Mouse (Mus musculus): ENCODE data around the gene Ywhag. TPM values are rescaled to one million over a fixed set of nuclear protein-coding genes. Genes with fewer than 3 reads are reported as not detected.

Gene Ywhag
- polyA plus RNA-seq, 1 experiment from 2014 or later, result 431 TPM

- H3K27ac ChIP-seq (ENCODE audit: low read depth, low read length), result peak overlapping the region; percentile 82
- H3K4me1 ChIP-seq (ENCODE audit: control insufficient read depth, insufficient read depth, low read length), result 0 out of 2 replicates have a peak, but pooled peaks cover 8% of the 10 kb centered on the region
- WGBS, result 7% methylated on average over 28 of the region's 28 CpGs
- H3K9ac ChIP-seq (replicated peaks; ENCODE audit: low read depth, low read length), result no peak overlapping the region
- H3K4me2 ChIP-seq (ENCODE audit: low read depth, low read length), result peak overlapping the region; percentile 39
- no peaks in the 10 kb centered on the region for H3K27me3 ChIP-seq (ENCODE audit: control insufficient read depth, insufficient read depth, low read length)
- H3K9me3 ChIP-seq (ENCODE audit: control insufficient read depth, low read length), result no peaks in the 10 kb centered on the region
- H3K4me3 ChIP-seq (ENCODE audit: low read depth, low read length), result peak overlapping the region; percentile 26
- peak; percentile 70 for ATAC-seq (ENCODE audit: low read depth)
- no peaks in the 10 kb centered on the region for H3K36me3 ChIP-seq (ENCODE audit: control insufficient read depth, insufficient read depth, low read length)
These were observed 23.0 kb upstream of the Ywhag start for GRCm38 (mm10) chr5:135957207-135957974.

GRCm38 (mm10) chr5:135956300-135957206, 22.1 kb upstream of the Ywhag start:
- H3K4me3 ChIP-seq (ENCODE audit: low read depth, low read length), result no peak overlapping the region
- H3K9me3 ChIP-seq (ENCODE audit: control insufficient read depth, low read length), result no peaks in the 10 kb centered on the region
- no peak for ATAC-seq (ENCODE audit: low read depth)
- H3K27me3 ChIP-seq (ENCODE audit: control insufficient read depth, insufficient read depth, low read length), result no peaks in the 10 kb centered on the region
- H3K4me1 ChIP-seq (ENCODE audit: control insufficient read depth, insufficient read depth, low read length), result 0 out of 2 replicates have a peak, but pooled peaks cover 5% of the 10 kb centered on the region
- H3K36me3 ChIP-seq (ENCODE audit: control insufficient read depth, insufficient read depth, low read length), result no peaks in the 10 kb centered on the region
- no peak overlapping the region for H3K9ac ChIP-seq (replicated peaks; ENCODE audit: low read depth, low read length)
- peak overlapping the region; percentile 82 for H3K27ac ChIP-seq (ENCODE audit: low read depth, low read length)
- 76% methylated on average over 9 of the region's 9 CpGs for WGBS
- peak overlapping the region; percentile 39; the same call in 1 of the 2 replicates for H3K4me2 ChIP-seq (ENCODE audit: low read depth, low read length)

- Histone ChIP-seq H3K4me3 (ENCODE audit: low read depth, low read length) (no peak overlapping the region), H3K9me3 (ENCODE audit: control insufficient read depth, low read length) (no peaks in the 10 kb centered on the region), H3K36me3 (ENCODE audit: control insufficient read depth, insufficient read depth, low read length) (no peaks in the 10 kb centered on the region), H3K4me1 (ENCODE audit: control insufficient read depth, insufficient read depth, low read length) (0 out of 2 replicates have a peak, but pooled peaks cover 5% of the 10 kb centered on the region), H3K27me3 (ENCODE audit: control insufficient read depth, insufficient read depth, low read length) (no peaks in the 10 kb centered on the region), H3K27ac (ENCODE audit: low read depth, low read length) (no peak overlapping the region), H3K4me2 (ENCODE audit: low read depth, low read length) (no peak overlapping the region), H3K9ac (replicated peaks; ENCODE audit: low read depth, low read length) (no peak overlapping the region)
- ATAC-seq (ENCODE audit: low read depth), result no peak
- 76% methylated on average over 2 of the region's 2 CpGs for WGBS
These were observed 18.4 kb upstream of the Ywhag start for GRCm38 (mm10) chr5:135952830-135953229.

- no peak overlapping the region for H3K9ac ChIP-seq (replicated peaks; ENCODE audit: low read depth, low read length)
- 0 out of 2 replicates have a peak, but pooled peaks cover under 1% of the 10 kb centered on the region for H3K4me1 ChIP-seq (ENCODE audit: control insufficient read depth, insufficient read depth, low read length)
- ATAC-seq (ENCODE audit: low read depth), result no peak
- no peak overlapping the region for H3K27ac ChIP-seq (ENCODE audit: low read depth, low read length)
- no peaks in the 10 kb centered on the region for H3K9me3 ChIP-seq (ENCODE audit: control insufficient read depth, low read length)
- WGBS, result 95% methylated on average over 2 of the region's 2 CpGs
- H3K36me3 ChIP-seq (ENCODE audit: control insufficient read depth, insufficient read depth, low read length), result no peaks in the 10 kb centered on the region
- no peak overlapping the region for H3K4me3 ChIP-seq (ENCODE audit: low read depth, low read length)
- no peak overlapping the region for H3K4me2 ChIP-seq (ENCODE audit: low read depth, low read length)
- no peaks in the 10 kb centered on the region for H3K27me3 ChIP-seq (ENCODE audit: control insufficient read depth, insufficient read depth, low read length)
These were observed 17.2 kb upstream of the Ywhag start for GRCm38 (mm10) chr5:135951660-135952059.

- no peak overlapping the region for H3K4me3 ChIP-seq (ENCODE audit: low read depth, low read length)
- no peaks in the 10 kb centered on the region for H3K36me3 ChIP-seq (ENCODE audit: control insufficient read depth, insufficient read depth, low read length)
- no peak overlapping the region for H3K9ac ChIP-seq (replicated peaks; ENCODE audit: low read depth, low read length)
- no peaks in the 10 kb centered on the region for H3K4me1 ChIP-seq (ENCODE audit: control insufficient read depth, insufficient read depth, low read length)
- 84% methylated on average over 11 of the region's 11 CpGs for WGBS
- no peaks in the 10 kb centered on the region for H3K9me3 ChIP-seq (ENCODE audit: control insufficient read depth, low read length)
- no peak for ATAC-seq (ENCODE audit: low read depth)
- no peak overlapping the region for H3K4me2 ChIP-seq (ENCODE audit: low read depth, low read length)
- H3K27me3 ChIP-seq (ENCODE audit: control insufficient read depth, insufficient read depth, low read length), result no peaks in the 10 kb centered on the region
- no peak overlapping the region for H3K27ac ChIP-seq (ENCODE audit: low read depth, low read length)
These were observed 16.4 kb upstream of the Ywhag start for GRCm38 (mm10) chr5:135950710-135951412.

- no peaks in the 10 kb centered on the region for H3K9me3 ChIP-seq (ENCODE audit: control insufficient read depth, low read length)
- no peak for ATAC-seq (ENCODE audit: low read depth)
- no peaks in the 10 kb centered on the region for H3K4me1 ChIP-seq (ENCODE audit: control insufficient read depth, insufficient read depth, low read length)
- H3K27me3 ChIP-seq (ENCODE audit: control insufficient read depth, insufficient read depth, low read length), result no peaks in the 10 kb centered on the region
- H3K27ac ChIP-seq (ENCODE audit: low read depth, low read length), result no peak overlapping the region
- H3K4me3 ChIP-seq (ENCODE audit: low read depth, low read length), result no peak overlapping the region
- no peak overlapping the region for H3K9ac ChIP-seq (replicated peaks; ENCODE audit: low read depth, low read length)
- H3K36me3 ChIP-seq (ENCODE audit: control insufficient read depth, insufficient read depth, low read length), result no peaks in the 10 kb centered on the region
- no peak overlapping the region for H3K4me2 ChIP-seq (ENCODE audit: low read depth, low read length)
- WGBS, result 78% methylated on average over 4 of the region's 5 CpGs
These were observed 12.2 kb upstream of the Ywhag start for GRCm38 (mm10) chr5:135946621-135947020.

GRCm38 (mm10) chr5:135945916-135946408, 11.5 kb upstream of the Ywhag start:
- no peak for ATAC-seq (ENCODE audit: low read depth)

GRCm38 (mm10) chr5:135942710-135943109, 8.3 kb upstream of the Ywhag start:
- no peak for ATAC-seq (ENCODE audit: low read depth)
- H3K9ac ChIP-seq (replicated peaks; ENCODE audit: low read depth, low read length), result no peak overlapping the region
- H3K9me3 ChIP-seq (ENCODE audit: control insufficient read depth, low read length), result no peaks in the 10 kb centered on the region
- no peaks in the 10 kb centered on the region for H3K36me3 ChIP-seq (ENCODE audit: control insufficient read depth, insufficient read depth, low read length)
- H3K4me1 ChIP-seq (ENCODE audit: control insufficient read depth, insufficient read depth, low read length), result no peaks in the 10 kb centered on the region
- no peak overlapping the region for H3K4me2 ChIP-seq (ENCODE audit: low read depth, low read length)
- 73% methylated on average over 6 of the region's 6 CpGs for whole genome bisulfite sequencing
- H3K27ac ChIP-seq (ENCODE audit: low read depth, low read length), result no peak overlapping the region
- H3K4me3 ChIP-seq (ENCODE audit: low read depth, low read length), result no peak overlapping the region
- H3K27me3 ChIP-seq (ENCODE audit: control insufficient read depth, insufficient read depth, low read length), result no peaks in the 10 kb centered on the region

More at GRCm38 (mm10) chr5:135945916-135946408, 11.5 kb upstream of the Ywhag start:
- Histone ChIP-seq H3K27ac (ENCODE audit: low read depth, low read length) (no peak overlapping the region), H3K36me3 (ENCODE audit: control insufficient read depth, insufficient read depth, low read length) (no peaks in the 10 kb centered on the region), H3K9ac (replicated peaks; ENCODE audit: low read depth, low read length) (no peak overlapping the region), H3K4me1 (ENCODE audit: control insufficient read depth, insufficient read depth, low read length) (no peaks in the 10 kb centered on the region), H3K4me3 (ENCODE audit: low read depth, low read length) (no peak overlapping the region), H3K4me2 (ENCODE audit: low read depth, low read length) (no peak overlapping the region), H3K27me3 (ENCODE audit: control insufficient read depth, insufficient read depth, low read length) (no peaks in the 10 kb centered on the region), H3K9me3 (ENCODE audit: control insufficient read depth, low read length) (no peaks in the 10 kb centered on the region)
- 58% methylated on average over 10 of the region's 10 CpGs for WGBS

Data from neural tube, embryonic 14.5 days (tissue).